Mouse (Mus musculus) C2C12 (cell line): ENCODE measurements around the gene Mgmt.

ENCODE experiments used
- CEBPB ChIP-seq: IDR thresholded peaks from one replicate; pipeline ENCODE4 v1.6.1; 2011; ENCODE audit warnings: low read depth, mild to moderate bottlenecking, control low read depth, moderate library complexity
- CTCF ChIP-seq: IDR thresholded peaks from one replicate; pipeline ENCODE4 v1.5.1; 2011; ENCODE audit not compliant: control insufficient read depth, insufficient read depth, insufficient read length
- FOSL1 ChIP-seq: IDR thresholded peaks from one replicate; pipeline ENCODE4 v1.8.0; 2011; ENCODE audit warnings: mild to moderate bottlenecking, low read length; ENCODE audit not compliant: poor library complexity, insufficient read depth, severe bottlenecking
- MAX ChIP-seq: IDR thresholded peaks from one replicate; pipeline ENCODE4 v1.6.1; 2011; ENCODE audit warnings: mild to moderate bottlenecking, control low read depth
- MYOD1 ChIP-seq: IDR thresholded peaks from one replicate; pipeline ENCODE4 v1.6.1; 2011; ENCODE audit warnings: low read depth; ENCODE audit not compliant: control insufficient read depth, insufficient read length
- MYOG ChIP-seq: IDR thresholded peaks from one replicate; pipeline ENCODE4 v1.6.1; 2011; ENCODE audit not compliant: control insufficient read depth, insufficient read length; ENCODE audit errors: extremely low read depth
- USF1 ChIP-seq: IDR thresholded peaks from one replicate; pipeline ENCODE4 v1.6.1; 2011; ENCODE audit warnings: low read depth, mild to moderate bottlenecking, control low read depth, moderate library complexity

DNA sequence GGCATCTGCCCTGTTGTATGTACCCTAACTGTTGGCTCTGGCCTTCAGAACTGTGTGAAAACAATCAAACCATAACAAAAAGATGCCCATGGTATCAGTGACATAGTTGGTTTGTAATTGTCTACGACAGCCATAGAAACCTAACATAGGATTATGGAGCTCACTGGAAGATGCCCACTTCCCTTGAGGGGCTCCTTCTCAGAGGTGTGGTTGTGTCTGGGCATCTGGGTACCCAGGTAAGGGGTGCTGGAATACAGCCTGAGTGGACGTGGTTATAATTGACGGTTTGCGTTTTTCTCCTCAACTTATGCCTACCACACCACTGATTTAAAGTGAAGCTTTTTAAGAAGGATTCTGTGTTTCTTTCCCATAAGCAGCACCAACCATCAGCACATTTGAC is 28.5 kb upstream of the Mgmt start:
- no peak for TF ChIP-seq CTCF
- TF ChIP-seq MYOD1: no peak
- no peak for TF ChIP-seq USF1
- TF ChIP-seq MAX: no peak
- TF ChIP-seq CEBPB: no peak
- TF ChIP-seq MYOG: no peak
- no peak for TF ChIP-seq FOSL1
